Mouse (Mus musculus) right cerebral cortex, adult 2 months (tissue): ENCODE measurements around the gene Cacna2d3.

Experiments
- DNase-seq, 2 experiments: peaks; one replicate each; pipeline ENCODE4 v3.0.0; 2021 to 2022; ENCODE audit warnings: low spot score in 2 of 2

Gene Cacna2d3

DNA sequence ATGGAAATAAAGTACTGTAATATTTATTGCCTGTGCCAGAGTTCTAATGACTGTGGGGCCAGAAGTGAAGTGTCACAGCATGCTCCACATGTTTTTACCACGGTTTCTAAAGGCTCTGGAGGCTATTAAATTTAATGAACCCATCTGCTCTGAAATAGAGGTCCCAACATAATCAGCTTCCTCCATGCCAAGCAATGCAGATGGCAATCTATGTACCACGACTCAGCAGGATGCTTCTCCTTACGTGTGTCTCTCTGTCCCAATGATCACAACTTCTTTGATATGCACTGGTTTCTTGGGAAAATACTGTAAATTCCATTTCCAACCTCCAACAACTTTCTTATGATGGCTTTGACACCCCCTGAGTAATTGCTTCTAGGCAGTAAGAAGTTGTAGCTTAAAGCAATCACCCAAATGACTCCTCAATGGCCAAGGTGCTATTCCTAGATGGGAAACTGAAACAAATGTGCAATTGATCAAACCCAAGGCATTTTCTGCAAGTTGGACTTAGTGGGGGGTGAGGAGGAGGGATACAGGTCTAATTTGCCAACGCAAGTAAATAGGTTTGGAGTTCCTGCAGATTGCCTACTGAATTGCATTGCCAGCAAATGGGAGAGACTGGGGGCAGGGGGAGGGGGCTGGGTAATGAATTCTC lies 557.5 kb downstream of the Cacna2d3 start:
- no peak for DNase-seq

DNA sequence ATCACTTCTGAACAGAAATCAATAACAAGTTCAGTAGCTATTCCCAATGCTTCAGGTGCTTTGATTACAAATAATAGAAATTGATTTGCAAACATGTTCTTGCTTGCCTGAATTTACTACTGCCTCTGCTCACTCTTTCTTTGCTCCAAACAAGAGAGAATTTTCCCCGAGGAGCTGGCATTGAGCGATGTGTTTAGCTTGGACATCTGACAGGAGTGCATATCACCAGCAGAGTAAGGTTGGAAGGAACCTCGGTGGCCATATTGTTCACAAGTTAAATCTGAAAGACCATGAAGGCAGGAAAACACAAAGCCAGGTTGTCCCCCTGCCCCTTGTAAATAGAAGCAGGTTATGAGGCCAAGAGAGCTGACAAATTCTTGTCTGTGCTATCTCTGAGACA lies 561.9 kb downstream of the Cacna2d3 start:
- DNase-seq: no peak

DNA sequence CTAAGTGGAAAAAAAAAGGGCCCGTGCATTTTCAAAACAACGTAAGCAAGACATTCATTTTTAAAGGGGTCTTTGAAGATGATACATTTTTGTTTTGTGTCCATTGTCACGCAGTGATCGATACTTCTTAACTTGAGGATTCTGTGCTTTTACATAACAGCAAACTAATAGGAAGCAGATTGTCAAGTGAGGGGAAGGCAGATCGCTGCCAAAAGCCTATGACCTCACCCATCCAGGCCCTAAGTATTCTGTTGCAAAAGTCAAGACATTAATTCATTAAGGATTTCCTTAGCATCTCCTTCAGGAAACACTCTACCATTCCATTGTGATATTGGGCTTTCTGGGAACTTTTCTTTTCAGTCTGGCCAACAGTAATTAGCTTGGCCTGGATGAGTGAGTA lies 564.6 kb downstream of the Cacna2d3 start:
- no peak for DNase-seq

DNA sequence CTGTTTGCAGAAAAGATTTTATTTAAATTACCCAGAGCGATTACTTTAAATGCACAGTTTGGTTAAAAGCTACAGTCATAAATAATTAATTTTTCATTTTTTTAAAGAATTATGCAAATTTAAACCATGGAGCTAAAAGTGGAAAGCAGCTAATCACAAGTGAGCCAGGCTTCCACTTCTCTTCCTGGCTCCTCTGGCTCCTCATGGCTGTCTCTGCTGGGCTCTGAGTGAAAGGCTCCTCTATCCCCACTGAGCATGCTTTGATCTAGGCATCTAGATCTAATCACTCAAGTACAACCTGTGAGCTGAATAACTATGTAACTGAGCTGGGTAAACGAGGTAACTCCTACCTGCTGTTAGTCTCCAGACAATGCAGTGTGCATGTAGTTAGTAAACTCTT lies 577.5 kb downstream of the Cacna2d3 start:
- no peak for DNase-seq

DNA sequence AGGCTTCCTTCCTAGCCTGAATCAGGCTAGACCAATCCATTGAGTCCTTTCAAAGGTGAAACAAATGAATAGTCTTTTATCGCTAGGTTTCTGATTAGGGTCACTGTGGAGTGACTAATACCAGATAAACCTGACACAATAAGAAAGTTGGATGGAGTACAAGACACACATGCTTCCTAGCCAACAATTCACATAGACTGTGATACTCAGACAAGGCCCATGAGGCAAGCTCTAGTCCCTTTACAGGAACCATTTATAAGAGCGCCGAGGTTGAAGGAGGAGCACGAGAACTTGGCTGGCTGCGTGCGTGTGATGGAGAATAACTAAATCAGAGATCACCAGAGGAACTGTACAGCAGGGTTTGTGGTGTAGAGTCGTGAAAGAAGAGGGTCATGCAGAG lies 584.0 kb downstream of the Cacna2d3 start:
- DNase-seq: no peak

DNA sequence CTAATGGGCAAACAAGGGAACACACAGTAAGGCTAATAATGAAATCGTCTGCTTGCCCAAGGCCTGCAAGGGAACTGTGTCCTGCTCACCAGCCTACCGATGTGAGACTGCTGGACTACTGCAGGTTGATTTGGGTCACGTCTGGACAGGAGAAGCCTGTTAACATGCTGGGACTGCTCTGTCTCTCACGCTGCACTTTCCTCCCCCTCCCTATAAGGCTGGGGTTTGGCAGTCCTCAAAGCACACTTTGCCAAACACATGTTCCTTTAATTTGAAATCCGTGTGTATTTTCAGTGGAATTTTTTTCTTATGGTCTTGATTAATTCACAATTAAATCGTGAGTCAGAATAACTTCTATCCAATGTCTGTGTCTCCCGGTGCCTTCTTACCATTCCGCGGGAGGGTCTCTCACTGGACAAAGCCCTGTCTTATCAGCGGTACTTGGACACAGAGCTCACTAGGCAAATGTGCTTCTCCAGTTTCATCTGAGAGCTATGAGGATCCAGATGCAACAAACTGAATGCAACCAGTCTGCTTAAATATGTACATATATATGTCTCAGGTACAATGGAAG lies 584.6 kb downstream of the Cacna2d3 start:
- DNase-seq: no peak

DNA sequence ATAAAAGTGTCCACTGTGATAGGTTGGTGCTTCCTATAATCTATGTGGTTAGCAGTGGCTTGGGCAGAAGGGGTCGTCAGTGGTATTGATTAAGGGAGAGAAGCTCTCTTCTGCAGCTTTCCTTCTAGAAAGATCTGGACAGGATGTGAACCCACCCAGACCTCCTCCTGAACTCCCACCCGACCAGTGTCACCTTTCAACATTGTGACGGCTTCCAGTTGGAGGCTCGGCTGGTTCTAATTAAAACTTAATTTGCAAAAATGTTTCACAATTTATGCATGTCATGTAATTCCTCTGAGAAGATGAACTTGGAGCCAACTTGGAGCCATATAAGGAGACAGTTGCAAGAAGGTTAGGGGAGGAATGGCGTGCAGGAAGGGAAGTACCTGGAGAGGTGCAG lies 586.8 kb downstream of the Cacna2d3 start:
- no peak for DNase-seq

DNA sequence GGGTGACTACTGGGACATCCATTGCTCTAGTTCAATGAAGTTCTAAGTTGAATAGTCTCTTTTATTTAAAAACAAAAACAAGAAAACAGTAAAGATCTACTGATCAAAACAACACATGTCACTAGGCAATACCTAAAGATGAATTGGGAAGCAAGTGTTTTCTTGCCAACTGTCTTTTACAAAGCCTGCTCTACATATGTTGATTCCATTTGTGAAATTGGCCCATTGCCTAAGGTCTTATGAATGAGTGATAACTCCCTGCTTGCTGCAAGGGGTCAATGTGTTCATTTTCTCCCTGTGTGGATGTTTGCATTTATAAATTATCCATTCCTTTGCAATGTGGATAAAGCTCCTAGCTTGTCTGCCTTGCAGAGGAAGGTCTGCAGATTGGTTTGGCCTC lies 591.2 kb downstream of the Cacna2d3 start:
- no peak for DNase-seq

DNA sequence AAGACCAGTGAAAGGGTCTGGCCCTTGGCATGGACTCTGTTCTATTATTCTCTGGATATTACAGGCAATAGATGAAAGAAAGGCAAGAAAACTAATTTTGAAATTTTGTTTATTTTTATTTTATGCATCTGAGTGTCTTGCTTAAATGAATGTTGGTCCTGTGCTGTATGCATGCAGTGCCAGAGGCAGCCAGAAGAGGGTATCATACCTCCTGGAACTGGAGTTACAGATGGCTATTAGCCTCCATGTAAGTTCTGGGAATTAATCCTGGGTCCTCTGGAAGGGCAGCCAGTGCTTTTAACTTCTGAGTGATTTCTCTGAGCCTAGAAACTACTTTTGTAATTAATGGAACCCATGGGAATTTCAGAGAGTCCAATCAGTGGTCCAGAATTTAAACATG lies 597.8 kb downstream of the Cacna2d3 start:
- no peak for DNase-seq

DNA sequence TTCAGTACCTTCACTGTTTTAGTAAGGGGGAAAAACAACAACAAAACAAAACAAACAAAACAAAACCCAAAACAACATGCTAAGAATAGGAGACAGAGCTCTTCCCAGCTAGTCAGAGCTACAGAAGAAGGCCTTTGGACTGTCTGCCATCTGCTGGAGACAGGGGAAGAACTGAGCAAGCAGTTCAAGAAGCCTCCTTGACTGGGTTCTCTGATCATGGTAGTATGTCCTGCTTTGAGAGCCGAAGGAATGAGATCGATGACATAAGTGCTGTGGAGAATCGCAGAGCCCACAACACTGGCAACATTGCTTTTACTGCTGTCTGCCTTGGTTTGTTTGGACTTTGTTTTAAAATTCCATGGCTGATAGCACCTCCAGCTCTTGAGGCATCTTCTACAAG lies 598.9 kb downstream of the Cacna2d3 start:
- DNase-seq: no peak

DNA sequence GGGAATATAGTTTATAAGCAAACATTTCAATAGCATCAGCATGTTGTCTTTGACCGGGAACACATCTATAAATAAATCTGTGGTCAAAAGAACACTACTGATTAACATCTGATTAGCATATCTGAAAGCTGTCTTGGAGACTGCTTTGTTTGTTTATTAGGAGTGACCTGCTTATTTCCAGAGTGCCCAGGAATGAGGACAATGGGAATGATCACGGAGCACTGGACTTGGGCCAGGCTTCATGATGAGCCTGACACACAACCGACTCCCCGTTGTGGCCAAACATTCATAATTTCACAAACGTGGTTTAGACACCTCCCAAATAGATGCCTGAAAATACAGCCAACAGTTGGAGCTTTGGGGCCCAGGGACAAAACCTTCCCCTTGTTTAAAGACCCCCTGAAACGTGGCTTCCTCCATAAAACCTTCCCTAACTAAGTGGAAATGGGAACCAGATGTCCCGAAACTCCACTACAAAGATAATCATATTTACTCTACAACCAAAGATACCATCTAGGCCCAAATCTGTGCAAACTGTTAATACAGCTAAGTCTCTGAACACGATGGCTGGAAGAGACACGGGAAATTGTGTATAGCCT lies 607.7 kb downstream of the Cacna2d3 start:
- DNase-seq: no peak

DNA sequence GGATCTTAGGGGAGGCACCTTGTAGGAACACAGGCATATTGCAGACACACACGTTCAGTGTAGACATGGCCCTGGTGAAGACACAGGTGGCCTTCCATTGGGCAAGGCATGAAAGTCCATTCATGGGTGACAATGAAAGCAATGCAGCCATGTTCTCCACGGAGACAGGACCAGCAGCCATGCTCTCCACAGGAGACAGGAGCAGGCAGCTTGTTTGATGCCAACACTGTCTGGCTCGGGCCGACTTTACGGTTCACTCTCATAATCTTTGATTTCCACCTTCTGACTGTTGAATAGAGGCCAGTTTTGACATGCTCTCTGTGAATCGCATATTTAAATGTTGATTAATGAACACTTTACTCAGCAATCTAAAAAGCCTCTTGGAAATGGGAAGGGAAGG lies 610.0 kb downstream of the Cacna2d3 start:
- no peak for DNase-seq

DNA sequence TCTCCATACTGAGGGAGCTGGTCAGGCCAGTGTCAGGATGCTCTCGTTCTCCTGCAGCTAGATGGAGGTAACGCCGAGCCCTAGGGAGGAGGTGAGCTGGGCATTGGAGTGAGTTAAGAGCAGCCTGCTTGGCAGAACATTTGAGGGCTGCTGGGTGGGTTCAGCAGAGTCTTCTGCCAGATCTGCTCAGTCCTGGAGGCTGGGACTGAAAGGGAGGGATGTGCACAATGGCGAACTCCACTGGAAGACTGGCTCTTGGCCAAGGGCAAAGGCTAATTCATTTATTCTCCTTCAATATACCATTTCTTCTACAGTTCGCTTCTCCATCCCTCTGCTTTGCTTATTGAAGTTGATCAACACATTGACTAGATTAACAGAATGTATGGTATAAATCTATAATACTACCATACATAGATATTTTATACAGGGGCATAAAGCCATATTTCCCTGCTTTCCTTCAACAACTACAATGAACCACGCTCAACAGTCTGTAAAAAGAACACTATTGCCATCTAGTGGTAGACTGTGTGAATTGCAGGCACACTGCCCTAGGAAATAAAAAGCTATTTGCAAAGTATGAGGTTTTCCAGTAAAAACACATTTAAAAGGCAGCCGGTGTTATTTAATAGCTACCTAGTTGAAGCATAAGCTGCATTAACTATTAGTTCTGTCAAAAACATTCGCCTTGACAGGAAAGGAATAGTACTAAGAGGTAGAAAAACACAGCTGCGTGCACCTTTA lies 611.1 kb downstream of the Cacna2d3 start:
- DNase-seq: peak in 1 of 2 experiments; percentile 16

DNA sequence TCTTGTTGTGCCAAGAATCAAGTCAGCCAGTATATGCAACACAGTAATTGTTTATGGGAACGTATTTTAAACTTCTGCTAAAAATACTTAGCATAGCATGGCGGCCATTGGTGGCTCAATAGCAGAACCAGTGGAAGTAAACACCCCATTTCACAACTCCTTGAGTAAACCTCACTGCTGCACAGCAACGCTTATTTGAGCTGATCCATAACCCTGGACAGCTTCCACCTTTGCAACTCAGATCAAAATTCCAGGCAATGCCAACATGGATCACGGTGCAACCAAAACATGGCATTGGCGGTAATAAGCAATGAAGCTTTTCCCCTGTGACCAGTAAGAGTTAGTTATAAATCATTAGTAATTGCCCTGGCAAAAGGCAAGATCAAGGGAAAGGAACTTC lies 614.2 kb downstream of the Cacna2d3 start:
- DNase-seq: no peak

DNA sequence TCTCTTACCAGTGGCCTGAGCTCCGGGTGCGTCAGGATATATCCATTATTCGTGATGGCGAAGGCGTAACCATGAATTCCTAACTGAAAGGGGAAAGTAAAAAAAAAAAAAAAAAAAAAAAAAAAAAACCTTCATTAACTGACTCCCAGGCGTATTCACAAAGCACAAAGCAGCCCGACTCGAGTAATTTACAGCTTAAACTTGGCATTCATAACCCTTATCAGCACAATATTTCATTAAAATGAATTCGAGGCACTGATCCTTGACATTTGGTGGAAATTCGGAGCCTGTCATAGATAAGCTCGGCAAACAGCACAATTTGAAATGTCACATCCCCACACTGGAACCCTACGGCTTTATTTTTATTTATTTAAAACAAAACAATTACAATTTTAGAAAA lies 623.9 kb downstream of the Cacna2d3 start:
- no peak for DNase-seq

DNA sequence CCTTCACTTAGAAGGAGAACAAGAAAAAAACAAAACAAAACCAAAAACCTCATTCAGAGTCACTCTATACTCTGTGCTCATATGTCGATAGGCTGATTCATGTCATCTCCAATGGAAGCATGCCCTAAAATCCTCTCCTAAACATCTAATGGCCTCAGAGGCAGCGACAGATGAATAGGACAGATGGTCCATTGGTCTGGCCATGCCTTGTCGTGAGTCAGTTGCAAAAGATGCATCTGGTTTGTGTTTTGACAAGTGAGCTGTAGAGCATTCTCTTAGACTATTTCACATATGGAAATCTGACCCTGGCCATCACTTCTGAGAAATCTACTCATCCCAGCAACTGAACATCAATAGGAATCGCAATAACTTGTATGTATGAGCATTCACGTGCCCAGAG lies 626.2 kb downstream of the Cacna2d3 start:
- DNase-seq: no peak

DNA sequence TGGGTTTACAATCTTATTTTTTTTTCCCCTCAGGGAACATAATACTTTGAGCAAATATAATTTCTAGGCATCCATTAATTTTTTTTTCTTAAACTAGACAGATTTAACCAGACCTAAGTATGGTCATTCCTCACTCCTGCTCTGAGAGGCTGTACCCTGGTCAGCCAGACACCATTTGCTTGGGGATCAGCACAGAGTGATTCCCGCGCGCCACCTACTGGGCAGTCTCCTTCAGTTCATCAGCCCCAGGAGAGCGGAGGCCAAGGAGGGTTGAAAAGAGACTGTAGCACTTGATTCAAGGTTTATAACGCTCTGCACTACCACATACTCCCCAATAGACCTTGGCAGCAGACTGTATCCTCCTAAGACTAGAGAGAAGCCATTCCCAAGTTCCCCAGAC lies 631.6 kb downstream of the Cacna2d3 start:
- DNase-seq: peak; percentile 80 to 81

DNA sequence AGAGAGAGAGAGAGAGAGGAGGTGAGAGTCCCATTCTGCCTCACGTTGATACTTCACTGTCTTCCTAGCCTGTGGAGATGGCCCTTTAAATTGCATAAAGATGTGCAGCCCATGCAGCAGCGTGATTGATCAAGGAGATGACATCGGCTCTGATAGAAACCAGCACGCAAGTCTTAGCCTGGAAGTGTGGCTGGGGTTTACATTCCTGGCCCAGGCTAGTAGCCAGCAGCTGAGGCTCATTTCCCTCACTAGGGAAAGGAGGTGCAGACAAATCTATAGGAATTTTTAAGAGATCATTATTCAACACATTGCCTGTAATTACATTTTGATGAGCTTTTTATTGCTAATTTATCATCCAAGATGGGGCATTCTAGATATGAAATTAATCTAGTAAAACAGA lies 635.1 kb downstream of the Cacna2d3 start:
- no peak for DNase-seq

DNA sequence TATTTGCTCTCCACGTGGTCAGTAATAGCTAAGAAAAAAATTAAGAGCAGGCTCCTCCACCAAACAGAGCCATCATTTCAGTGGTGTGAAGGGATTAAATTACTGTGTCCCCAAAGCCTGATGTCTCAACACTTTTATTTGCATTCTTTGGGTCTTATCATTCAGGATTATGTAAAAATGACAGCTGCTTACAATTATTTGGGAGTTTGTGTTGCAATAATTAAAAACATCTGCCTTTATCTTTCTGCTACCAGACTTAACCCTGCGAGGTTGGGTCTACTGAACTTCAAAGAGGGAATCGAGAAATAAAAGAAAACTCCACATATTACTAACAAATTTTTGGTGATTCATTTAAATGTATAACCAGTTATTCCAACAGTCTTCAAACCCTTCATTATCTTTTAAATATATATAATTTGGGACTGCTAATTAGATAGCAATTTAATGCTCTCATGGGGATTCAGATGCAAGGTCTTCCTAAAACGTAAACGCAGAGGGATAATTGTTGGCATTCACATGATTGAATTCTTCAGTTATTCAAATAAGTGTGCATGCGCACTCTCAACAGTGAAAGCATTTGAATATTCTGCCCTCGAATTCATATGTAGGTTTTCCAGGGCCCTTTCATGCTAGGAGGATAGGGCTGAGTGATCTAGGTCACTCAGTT lies 636.0 kb downstream of the Cacna2d3 start:
- no peak for DNase-seq

DNA sequence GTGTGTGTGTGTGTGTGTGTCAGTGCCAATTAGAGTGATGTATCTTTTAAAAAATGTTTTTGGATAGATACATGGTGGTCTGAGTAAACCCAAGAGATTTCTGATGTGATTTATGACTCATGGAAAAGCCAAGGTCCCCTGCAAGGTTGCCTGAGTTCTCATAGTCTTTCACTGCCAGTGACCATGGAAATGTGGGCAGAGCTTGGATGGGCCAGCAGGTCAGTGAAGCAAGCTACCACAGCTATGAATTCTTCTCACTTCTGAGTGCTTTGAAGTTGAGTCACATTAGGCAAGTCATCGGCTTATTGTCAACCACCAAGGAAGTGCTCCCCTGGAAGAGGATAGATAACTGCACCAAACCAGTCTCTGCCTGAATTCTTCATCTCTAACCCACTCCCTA lies 639.5 kb downstream of the Cacna2d3 start:
- no peak for DNase-seq

DNA sequence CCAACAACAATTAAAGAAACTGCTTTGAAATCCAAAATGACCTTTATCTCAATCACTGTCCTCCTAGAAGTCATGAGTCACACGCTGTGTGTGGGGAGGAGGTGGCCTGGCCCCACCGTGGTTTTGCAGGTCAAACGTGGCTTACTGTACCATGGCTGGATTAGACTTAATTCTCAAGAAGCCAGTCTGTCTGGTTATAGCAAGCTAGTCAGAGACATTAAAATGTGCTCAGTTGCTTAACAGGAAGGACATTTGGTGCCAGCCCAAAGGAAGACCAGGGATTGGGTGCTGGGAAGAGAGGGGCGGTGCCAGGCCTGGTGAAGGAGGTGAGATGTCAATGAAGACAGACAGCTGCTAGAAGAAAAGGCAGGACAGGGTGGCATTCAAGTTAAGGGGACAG lies 641.0 kb downstream of the Cacna2d3 start:
- no peak for DNase-seq

DNA sequence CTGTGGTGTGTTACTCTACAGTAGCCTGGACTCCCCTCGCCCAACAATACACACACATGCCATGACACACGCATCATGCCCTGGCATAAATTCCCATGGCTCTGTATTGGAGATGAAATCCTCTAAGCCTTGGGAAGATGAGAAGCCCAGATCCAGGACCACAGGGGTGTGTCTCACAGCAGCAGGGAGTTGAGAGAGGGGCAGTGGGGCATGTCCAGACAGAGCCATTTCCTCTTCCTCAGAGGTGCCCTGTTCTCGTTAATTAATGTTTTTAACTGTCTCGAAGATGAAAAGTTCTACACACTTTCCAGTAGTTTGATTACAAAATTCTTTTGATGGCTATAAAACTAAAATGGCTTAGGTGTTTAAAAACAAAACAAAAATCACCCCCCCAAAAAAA lies 641.4 kb downstream of the Cacna2d3 start:
- no peak for DNase-seq
